Mouse (Mus musculus): ENCODE measurements around the gene Abcb4. TPM values are rescaled to one million over a fixed set of nuclear protein-coding genes. Genes with fewer than 3 reads are reported as not detected.
"Not testable (repeated sequence)": the region's sequence is repeated elsewhere in the genome, so short reads cannot be mapped to it uniquely, and the experiment has no call there.

The Abcb4 gene
- polyA plus RNA-seq, 1 experiment from 2014 or later, result 0.37 TPM

DNA sequence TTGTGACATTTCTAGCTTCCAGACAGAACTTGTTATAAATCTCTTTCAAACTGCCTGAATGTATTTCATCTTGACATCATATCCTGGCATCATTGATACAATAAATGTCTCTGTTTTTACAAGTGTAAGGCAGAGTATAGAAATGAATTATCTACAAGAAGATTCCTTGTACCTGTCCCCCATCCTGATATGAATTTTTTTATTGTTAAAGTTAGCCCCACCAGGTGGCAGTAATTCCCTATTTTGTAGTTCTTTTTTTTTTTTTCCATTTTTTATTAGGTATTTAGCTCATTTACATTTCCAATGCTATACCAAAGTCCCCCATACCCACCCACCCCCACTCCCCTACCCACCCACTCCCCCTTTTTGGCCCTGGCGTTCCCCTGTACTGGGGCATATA, 47.7 kb downstream of the Abcb4 start:
- not testable (repeated sequence) for H3K27me3 ChIP-seq (ENCODE audit: control insufficient read depth, insufficient read depth, low read length); H3K4me3 ChIP-seq (ENCODE audit: low read depth, low read length); DNase-seq (ENCODE audit: low spot score); H3K9ac ChIP-seq (ENCODE audit: low read length); H3K36me3 ChIP-seq (ENCODE audit: control insufficient read depth, insufficient read depth, low read length); H3K4me1 ChIP-seq (ENCODE audit: control insufficient read depth, insufficient read depth, low read length); H3K9me3 ChIP-seq (ENCODE audit: control insufficient read depth, low read length); H3K27ac ChIP-seq (replicated peaks; ENCODE audit: low read depth, low read length); ATAC-seq (ENCODE audit: insufficient number of reproducible peaks, low FRiP score, low TSS enrichment, low read depth); H3K4me2 ChIP-seq (ENCODE audit: low read depth, severe bottlenecking)
- no CpG with 5 or more reads among the region's 1 CpGs for WGBS

DNA sequence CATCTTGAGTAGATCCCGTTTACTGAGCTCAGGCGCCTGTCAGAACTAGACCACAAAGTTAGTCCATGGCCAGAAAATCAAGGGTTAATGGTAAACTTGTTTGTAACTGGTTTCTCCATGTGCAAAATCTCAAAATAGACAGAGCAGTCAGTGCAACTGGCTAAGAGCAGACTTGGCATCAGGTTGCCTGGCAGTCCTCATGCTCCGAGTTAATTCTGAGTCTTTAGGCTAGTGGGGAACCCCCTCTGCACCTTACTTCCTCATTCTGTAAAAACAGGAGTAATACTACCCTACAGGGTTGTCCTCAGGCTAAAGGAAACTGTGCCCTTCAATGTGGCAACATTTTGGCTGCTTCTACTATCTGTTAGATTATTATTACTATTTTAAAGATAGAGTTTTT, 50.3 kb downstream of the Abcb4 start:
- Histone ChIP-seq H3K27ac (replicated peaks; ENCODE audit: low read depth, low read length) (no peak overlapping the region), H3K4me1 (ENCODE audit: control insufficient read depth, insufficient read depth, low read length) (no peaks in the 10 kb centered on the region), H3K4me3 (ENCODE audit: low read depth, low read length) (no peak overlapping the region), H3K9me3 (ENCODE audit: control insufficient read depth, low read length) (no peaks in the 10 kb centered on the region), H3K27me3 (ENCODE audit: control insufficient read depth, insufficient read depth, low read length) (no peaks in the 10 kb centered on the region), H3K36me3 (ENCODE audit: control insufficient read depth, insufficient read depth, low read length) (no peaks in the 10 kb centered on the region), H3K9ac (ENCODE audit: low read length) (no peak overlapping the region), H3K4me2 (ENCODE audit: low read depth, severe bottlenecking) (no peak overlapping the region)
- DNase-seq (ENCODE audit: low spot score) (no peak), ATAC-seq (ENCODE audit: insufficient number of reproducible peaks, low FRiP score, low TSS enrichment, low read depth) (no peak)
- WGBS, result 86% methylated on average over 3 of the region's 3 CpGs

DNA sequence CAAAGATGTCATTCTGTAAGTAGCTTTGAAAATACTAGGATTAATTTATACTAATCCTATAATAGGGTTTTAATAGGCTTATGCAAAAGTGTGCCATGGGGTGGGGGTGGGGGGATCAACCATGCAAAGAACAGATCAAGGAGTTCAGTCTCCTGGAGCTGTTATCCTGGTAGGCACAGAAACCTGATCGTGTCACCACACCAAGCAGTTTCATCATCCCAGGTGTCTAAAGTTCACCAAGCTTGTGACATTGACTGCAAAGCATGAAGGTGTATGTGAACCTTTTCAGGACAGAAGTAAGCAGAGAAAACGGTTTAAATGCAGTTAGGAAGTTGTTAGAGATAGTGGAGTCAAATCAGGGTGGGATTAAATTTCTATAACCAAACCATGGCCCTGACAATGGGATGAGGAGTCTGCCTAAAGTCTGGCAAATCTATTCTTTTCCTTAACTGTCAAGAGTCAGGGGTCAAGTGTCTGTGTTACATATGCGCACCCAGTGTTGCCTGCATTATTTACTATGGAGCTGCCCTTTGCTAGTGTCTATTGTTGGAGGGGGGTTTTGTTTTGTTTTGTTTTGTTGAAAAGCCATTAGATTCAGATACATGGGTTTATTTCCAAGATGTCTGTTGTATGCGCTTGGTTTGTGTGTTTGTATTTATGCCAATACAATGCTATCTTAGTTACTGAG, 54.0 kb downstream of the Abcb4 start:
- Histone ChIP-seq H3K27ac (replicated peaks; ENCODE audit: low read depth, low read length) (no peak overlapping the region), H3K4me1 (ENCODE audit: control insufficient read depth, insufficient read depth, low read length) (no peaks in the 10 kb centered on the region), H3K4me2 (ENCODE audit: low read depth, severe bottlenecking) (no peak overlapping the region), H3K9ac (ENCODE audit: low read length) (no peak overlapping the region), H3K9me3 (ENCODE audit: control insufficient read depth, low read length) (no peaks in the 10 kb centered on the region), H3K4me3 (ENCODE audit: low read depth, low read length) (no peak overlapping the region), H3K27me3 (ENCODE audit: control insufficient read depth, insufficient read depth, low read length) (no peaks in the 10 kb centered on the region), H3K36me3 (ENCODE audit: control insufficient read depth, insufficient read depth, low read length) (no peaks in the 10 kb centered on the region)
- WGBS, result 82% methylated on average over 4 of the region's 4 CpGs
- no peak for DNase-seq (ENCODE audit: low spot score)
- ATAC-seq (ENCODE audit: insufficient number of reproducible peaks, low FRiP score, low TSS enrichment, low read depth), result no peak

DNA sequence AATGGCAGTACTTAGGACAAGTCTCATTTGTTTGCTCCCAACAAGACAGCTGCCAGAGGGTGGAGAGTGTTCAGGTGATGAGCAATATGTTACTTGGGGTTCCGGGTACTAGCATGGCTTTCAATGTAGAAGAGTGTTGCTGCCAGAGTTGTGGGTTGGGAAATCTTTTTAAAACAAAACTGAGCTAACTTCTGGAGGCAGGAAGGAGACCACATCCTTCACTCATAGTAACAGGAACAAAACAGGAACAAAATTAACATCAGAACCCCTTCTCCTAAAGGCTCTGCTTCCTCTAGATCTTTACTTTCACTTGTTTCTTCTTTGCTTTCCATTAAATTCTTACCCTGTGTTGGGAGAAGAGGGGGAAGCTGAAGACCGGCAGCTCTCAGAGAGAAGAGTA, 60.1 kb downstream of the Abcb4 start:
- WGBS, result 94% methylated on average over 2 of the region's 2 CpGs
- ATAC-seq (ENCODE audit: insufficient number of reproducible peaks, low FRiP score, low TSS enrichment, low read depth), result no peak
- H3K9me3 ChIP-seq (ENCODE audit: control insufficient read depth, low read length), result no peaks in the 10 kb centered on the region
- H3K36me3 ChIP-seq (ENCODE audit: control insufficient read depth, insufficient read depth, low read length), result no peaks in the 10 kb centered on the region
- H3K4me3 ChIP-seq (ENCODE audit: low read depth, low read length), result no peak overlapping the region
- H3K9ac ChIP-seq (ENCODE audit: low read length), result no peak overlapping the region
- H3K4me1 ChIP-seq (ENCODE audit: control insufficient read depth, insufficient read depth, low read length), result no peaks in the 10 kb centered on the region
- no peaks in the 10 kb centered on the region for H3K27me3 ChIP-seq (ENCODE audit: control insufficient read depth, insufficient read depth, low read length)
- H3K27ac ChIP-seq (replicated peaks; ENCODE audit: low read depth, low read length), result no peak overlapping the region
- no peak for DNase-seq (ENCODE audit: low spot score)
- H3K4me2 ChIP-seq (ENCODE audit: low read depth, severe bottlenecking), result no peak overlapping the region

DNA sequence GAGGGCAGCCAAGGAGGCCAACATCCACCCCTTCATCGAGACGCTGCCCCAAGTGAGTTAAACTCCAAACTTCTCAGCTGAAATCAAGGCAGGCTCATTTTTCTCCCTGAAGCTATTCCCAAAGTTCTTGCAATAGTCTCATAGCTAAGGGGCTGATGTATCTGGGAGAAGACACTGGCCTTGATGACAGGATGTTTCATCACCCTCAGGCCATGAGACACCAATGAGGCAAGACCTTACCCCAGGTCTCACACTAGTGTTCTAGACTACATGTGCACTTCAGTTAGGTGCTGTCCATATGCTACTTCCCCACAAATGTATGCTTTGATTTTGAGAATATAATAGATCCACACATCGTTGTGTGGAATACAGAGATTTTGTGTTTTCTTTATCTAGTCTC, 62.0 kb downstream of the Abcb4 start:
- no peak overlapping the region for H3K4me3 ChIP-seq (ENCODE audit: low read depth, low read length)
- no peaks in the 10 kb centered on the region for H3K36me3 ChIP-seq (ENCODE audit: control insufficient read depth, insufficient read depth, low read length)
- ATAC-seq (ENCODE audit: insufficient number of reproducible peaks, low FRiP score, low TSS enrichment, low read depth), result no peak
- no peaks in the 10 kb centered on the region for H3K27me3 ChIP-seq (ENCODE audit: control insufficient read depth, insufficient read depth, low read length)
- no peak overlapping the region for H3K4me2 ChIP-seq (ENCODE audit: low read depth, severe bottlenecking)
- H3K9me3 ChIP-seq (ENCODE audit: control insufficient read depth, low read length), result no peaks in the 10 kb centered on the region
- H3K9ac ChIP-seq (ENCODE audit: low read length), result no peak overlapping the region
- no peaks in the 10 kb centered on the region for H3K4me1 ChIP-seq (ENCODE audit: control insufficient read depth, insufficient read depth, low read length)
- no peak overlapping the region for H3K27ac ChIP-seq (replicated peaks; ENCODE audit: low read depth, low read length)
- DNase-seq (ENCODE audit: low spot score), result no peak
- WGBS, result 94% methylated on average over 3 of the region's 3 CpGs

DNA sequence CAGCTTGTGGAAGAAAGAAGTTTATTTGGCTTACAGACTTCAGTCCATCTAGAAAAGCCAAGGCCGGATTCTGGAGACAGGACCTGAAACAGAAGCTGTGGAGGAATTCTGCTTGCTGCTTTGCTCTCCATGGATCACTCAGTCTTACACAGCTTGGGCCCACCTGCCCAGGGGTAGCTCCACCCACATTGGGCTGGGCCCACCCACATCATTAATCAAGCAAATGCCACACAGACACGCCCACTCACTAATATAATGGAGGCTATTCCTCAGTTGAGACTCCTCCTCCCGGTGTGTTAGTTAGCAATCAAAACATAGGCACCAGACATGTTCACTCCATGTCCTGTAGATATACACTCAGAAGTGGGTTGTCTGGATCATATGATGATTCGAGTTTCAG, 67.0 kb downstream of the Abcb4 start:
- H3K4me1 ChIP-seq (ENCODE audit: control insufficient read depth, insufficient read depth, low read length), result no peaks in the 10 kb centered on the region
- no peak overlapping the region for H3K9ac ChIP-seq (ENCODE audit: low read length)
- no peaks in the 10 kb centered on the region for H3K9me3 ChIP-seq (ENCODE audit: control insufficient read depth, low read length)
- H3K36me3 ChIP-seq (ENCODE audit: control insufficient read depth, insufficient read depth, low read length), result 0 out of 2 replicates have a peak, but pooled peaks cover 2% of the 10 kb centered on the region
- WGBS, result 91% methylated on average over 4 of the region's 4 CpGs
- DNase-seq (ENCODE audit: low spot score), result no peak
- H3K27me3 ChIP-seq (ENCODE audit: control insufficient read depth, insufficient read depth, low read length), result no peaks in the 10 kb centered on the region
- H3K27ac ChIP-seq (replicated peaks; ENCODE audit: low read depth, low read length), result no peak overlapping the region
- H3K4me3 ChIP-seq (ENCODE audit: low read depth, low read length), result no peak overlapping the region
- H3K4me2 ChIP-seq (ENCODE audit: low read depth, severe bottlenecking), result no peak overlapping the region
- no peak for ATAC-seq (ENCODE audit: insufficient number of reproducible peaks, low FRiP score, low TSS enrichment, low read depth)

DNA sequence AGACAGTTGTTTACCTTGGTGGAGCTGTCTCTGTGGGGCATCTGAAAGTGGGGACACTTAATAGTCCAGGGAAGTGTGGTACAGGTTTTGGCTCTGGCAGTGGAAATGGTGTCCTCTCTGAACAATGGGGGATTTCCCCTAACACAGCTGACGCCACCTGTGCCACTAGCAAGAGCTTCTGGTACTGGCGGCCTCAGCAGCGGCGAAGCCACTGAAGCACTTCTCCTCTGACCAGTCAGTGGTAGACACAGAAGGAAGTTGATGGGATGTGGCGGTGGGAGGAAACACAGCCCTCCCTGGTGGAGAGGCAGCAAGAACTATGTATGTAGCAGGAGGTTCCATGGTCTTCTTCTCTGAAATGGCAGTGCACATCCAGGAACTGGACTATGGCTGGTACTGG, 71.0 kb downstream of the Abcb4 start:
- ATAC-seq (ENCODE audit: insufficient number of reproducible peaks, low FRiP score, low TSS enrichment, low read depth) (no peak), DNase-seq (ENCODE audit: low spot score) (no peak)
- no peaks in the 10 kb centered on the region for H3K27me3 ChIP-seq (ENCODE audit: control insufficient read depth, insufficient read depth, low read length)
- H3K4me2 ChIP-seq (ENCODE audit: low read depth, severe bottlenecking), result no peak overlapping the region
- no peak overlapping the region for H3K9ac ChIP-seq (ENCODE audit: low read length)
- 98% methylated on average over 5 of the region's 5 CpGs for WGBS
- H3K4me1 ChIP-seq (ENCODE audit: control insufficient read depth, insufficient read depth, low read length), result no peaks in the 10 kb centered on the region
- H3K36me3 ChIP-seq (ENCODE audit: control insufficient read depth, insufficient read depth, low read length), result 0 out of 2 replicates have a peak, but pooled peaks cover 5% of the 10 kb centered on the region
- H3K9me3 ChIP-seq (ENCODE audit: control insufficient read depth, low read length), result no peaks in the 10 kb centered on the region
- H3K27ac ChIP-seq (replicated peaks; ENCODE audit: low read depth, low read length), result no peak overlapping the region
- H3K4me3 ChIP-seq (ENCODE audit: low read depth, low read length), result no peak overlapping the region

DNA sequence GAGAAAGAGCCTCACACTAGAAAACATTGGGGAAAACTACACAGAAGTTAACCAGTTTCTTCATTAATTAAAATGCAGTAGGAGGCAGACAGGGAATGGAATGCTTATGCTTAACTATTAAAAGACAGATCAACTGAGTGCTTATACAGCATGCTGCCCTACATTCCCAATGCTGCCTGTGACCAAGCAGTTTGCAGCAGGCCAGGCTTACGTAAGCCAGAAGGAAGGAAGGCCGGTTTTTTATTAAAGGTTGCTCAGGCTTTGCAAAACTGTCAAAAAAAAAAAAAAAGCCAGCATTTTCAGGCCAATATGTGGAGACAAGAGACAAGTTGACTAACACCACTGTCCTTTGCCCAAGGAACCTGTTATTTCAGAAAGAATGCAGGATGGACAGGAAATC, 77.2 kb downstream of the Abcb4 start:
- Histone ChIP-seq H3K4me2 (ENCODE audit: low read depth, severe bottlenecking) (no peak overlapping the region), H3K27ac (replicated peaks; ENCODE audit: low read depth, low read length) (no peak overlapping the region), H3K36me3 (ENCODE audit: control insufficient read depth, insufficient read depth, low read length) (peaks cover 8% of the 10 kb centered on the region; the same call in 1 of the 2 replicates), H3K9ac (ENCODE audit: low read length) (no peak overlapping the region), H3K27me3 (ENCODE audit: control insufficient read depth, insufficient read depth, low read length) (no peaks in the 10 kb centered on the region), H3K4me1 (ENCODE audit: control insufficient read depth, insufficient read depth, low read length) (no peaks in the 10 kb centered on the region), H3K9me3 (ENCODE audit: control insufficient read depth, low read length) (no peaks in the 10 kb centered on the region), H3K4me3 (ENCODE audit: low read depth, low read length) (no peak overlapping the region)
- WGBS, result 94% methylated on average over 2 of the region's 2 CpGs
- no peak for DNase-seq (ENCODE audit: low spot score)
- ATAC-seq (ENCODE audit: insufficient number of reproducible peaks, low FRiP score, low TSS enrichment, low read depth), result no peak

DNA sequence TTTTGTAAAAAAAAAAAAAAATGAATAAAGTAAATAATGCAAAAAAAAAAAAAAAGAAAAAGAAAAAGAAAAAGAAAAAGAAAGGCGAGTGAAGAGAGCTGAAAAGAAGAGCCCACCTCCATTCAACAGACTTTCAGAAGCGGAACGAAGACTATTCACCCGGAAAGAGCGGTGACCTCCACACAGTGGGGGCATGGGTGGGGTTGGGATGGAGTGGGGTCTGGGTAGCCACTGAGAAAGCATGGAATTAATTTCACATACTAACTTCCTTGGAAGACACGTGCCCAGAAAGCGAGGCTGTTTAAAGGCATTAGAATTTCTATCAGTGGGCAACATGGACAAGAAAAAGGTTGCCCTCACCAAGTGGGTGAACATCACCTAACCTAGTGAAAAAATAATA, 78.8 kb downstream of the Abcb4 start:
- H3K27me3 ChIP-seq (ENCODE audit: control insufficient read depth, insufficient read depth, low read length), result no peaks in the 10 kb centered on the region
- peaks cover 5% of the 10 kb centered on the region; the same call in 1 of the 2 replicates for H3K36me3 ChIP-seq (ENCODE audit: control insufficient read depth, insufficient read depth, low read length)
- H3K9ac ChIP-seq (ENCODE audit: low read length), result no peak overlapping the region
- no peak overlapping the region for H3K27ac ChIP-seq (replicated peaks; ENCODE audit: low read depth, low read length)
- no peaks in the 10 kb centered on the region for H3K9me3 ChIP-seq (ENCODE audit: control insufficient read depth, low read length)
- ATAC-seq (ENCODE audit: insufficient number of reproducible peaks, low FRiP score, low TSS enrichment, low read depth) (no peak), DNase-seq (ENCODE audit: low spot score) (no peak)
- no peaks in the 10 kb centered on the region for H3K4me1 ChIP-seq (ENCODE audit: control insufficient read depth, insufficient read depth, low read length)
- 95% methylated on average over 7 of the region's 7 CpGs for WGBS
- H3K4me3 ChIP-seq (ENCODE audit: low read depth, low read length), result no peak overlapping the region
- H3K4me2 ChIP-seq (ENCODE audit: low read depth, severe bottlenecking), result no peak overlapping the region
